Mouse (Mus musculus): ENCODE measurements around the gene Cenpf. TPM values are rescaled to one million over a fixed set of nuclear protein-coding genes. Genes with fewer than 3 reads are reported as not detected.
A peak's percentile ranks its signal among the peaks of the same experiment; 100 is the strongest.
"Not testable (repeated sequence)": the region's sequence is repeated elsewhere in the genome, so short reads cannot be mapped to it uniquely, and the experiment has no call there.

The Cenpf gene
- polyA plus RNA-seq, 1 experiment from 2014 or later, result 63.9 TPM

- not testable (repeated sequence) for H3K36me3 ChIP-seq (ENCODE audit: control insufficient read depth, insufficient read depth, low read length); H3K27ac ChIP-seq (replicated peaks in 1 of 2; ENCODE audit: control insufficient read depth in 1 of 2, insufficient read depth in 1 of 2, low read depth in 2 of 2, low read length in 2 of 2); ATAC-seq (ENCODE audit: insufficient number of reproducible peaks, insufficient read depth, low FRiP score, low read depth); H3K27me3 ChIP-seq (ENCODE audit: control insufficient read depth, insufficient read depth, low read length); H3K4me3 ChIP-seq (ENCODE audit: control insufficient read depth in 1 of 2, insufficient read depth in 1 of 2, low read depth in 1 of 2, low read length in 2 of 2); H3K9me3 ChIP-seq (ENCODE audit: control insufficient read depth, low read length); H3K4me2 ChIP-seq (ENCODE audit: low read length); H3K9ac ChIP-seq (ENCODE audit: low read length)
- H3K4me1 ChIP-seq (ENCODE audit: control insufficient read depth in 2 of 2, insufficient read depth in 2 of 2, low read length in 2 of 2), result peaks cover 3 to 21% of the 10 kb centered on the region in 2 experiments
- 59% methylated on average over 3 of the region's 3 CpGs for WGBS
These were observed 4.6 kb upstream of the Cenpf start for GRCm38 (mm10) chr1:189692442-189692841.

GRCm38 (mm10) chr1:189689050-189689833 lies 1.4 kb upstream of the Cenpf start:
- 27% methylated on average over 4 of the region's 4 CpGs for WGBS
- Histone ChIP-seq H3K27me3 (ENCODE audit: control insufficient read depth, insufficient read depth, low read length) (no peaks in the 10 kb centered on the region), H3K36me3 (ENCODE audit: control insufficient read depth, insufficient read depth, low read length) (peaks cover 11% of the 10 kb centered on the region), H3K9ac (ENCODE audit: low read length) (peak overlapping the region; percentile 77), H3K27ac (replicated peaks in 1 of 2; ENCODE audit: control insufficient read depth in 1 of 2, insufficient read depth in 1 of 2, low read depth in 2 of 2, low read length in 2 of 2) (peak overlapping the region; percentile 40 to 72; a peak in 3 of 4 replicates), H3K4me1 (ENCODE audit: control insufficient read depth in 2 of 2, insufficient read depth in 2 of 2, low read length in 2 of 2) (peaks cover 4 to 34% of the 10 kb centered on the region in 2 experiments), H3K4me2 (ENCODE audit: low read length) (peak overlapping the region; percentile 78), H3K9me3 (ENCODE audit: control insufficient read depth, low read length) (no peaks in the 10 kb centered on the region), H3K4me3 (ENCODE audit: control insufficient read depth in 1 of 2, insufficient read depth in 1 of 2, low read depth in 1 of 2, low read length in 2 of 2) (peak overlapping the region; percentile 10 to 71; a peak in 3 of 4 replicates)
- ATAC-seq (ENCODE audit: insufficient number of reproducible peaks, insufficient read depth, low FRiP score, low read depth), result no peak

GRCm38 (mm10) chr1:189688388-189688750 lies 483 bp upstream of the Cenpf start:
- peaks cover 19% of the 10 kb centered on the region for H3K36me3 ChIP-seq (ENCODE audit: control insufficient read depth, insufficient read depth, low read length)
- H3K4me2 ChIP-seq (ENCODE audit: low read length), result peak overlapping the region; percentile 78
- peak overlapping the region; percentile 60 to 71 for H3K4me3 ChIP-seq (ENCODE audit: control insufficient read depth in 1 of 2, insufficient read depth in 1 of 2, low read depth in 1 of 2, low read length in 2 of 2)
- WGBS, result under 1% methylated on average over 15 of the region's 15 CpGs
- peak overlapping the region; percentile 77 for H3K9ac ChIP-seq (ENCODE audit: low read length)
- H3K27me3 ChIP-seq (ENCODE audit: control insufficient read depth, insufficient read depth, low read length), result no peaks in the 10 kb centered on the region
- no peaks in the 10 kb centered on the region for H3K9me3 ChIP-seq (ENCODE audit: control insufficient read depth, low read length)
- peaks cover 4 to 34% of the 10 kb centered on the region in 2 experiments for H3K4me1 ChIP-seq (ENCODE audit: control insufficient read depth in 2 of 2, insufficient read depth in 2 of 2, low read length in 2 of 2)
- H3K27ac ChIP-seq (replicated peaks in 1 of 2; ENCODE audit: control insufficient read depth in 1 of 2, insufficient read depth in 1 of 2, low read depth in 2 of 2, low read length in 2 of 2), result peak overlapping the region in 1 of 2 experiments; percentile 72; a peak in 2 of 4 replicates
- ATAC-seq (ENCODE audit: insufficient number of reproducible peaks, insufficient read depth, low FRiP score, low read depth), result peak; percentile 48

- Histone ChIP-seq H3K27me3 (ENCODE audit: control insufficient read depth, insufficient read depth, low read length) (no peaks in the 10 kb centered on the region), H3K9me3 (ENCODE audit: control insufficient read depth, low read length) (no peaks in the 10 kb centered on the region), H3K36me3 (ENCODE audit: control insufficient read depth, insufficient read depth, low read length) (peaks cover 42% of the 10 kb centered on the region), H3K9ac (ENCODE audit: low read length) (peak overlapping the region; percentile 54; the same call in 1 of the 2 replicates), H3K27ac (replicated peaks in 1 of 2; ENCODE audit: control insufficient read depth in 1 of 2, insufficient read depth in 1 of 2, low read depth in 2 of 2, low read length in 2 of 2) (no peak overlapping the region), H3K4me3 (ENCODE audit: control insufficient read depth in 1 of 2, insufficient read depth in 1 of 2, low read depth in 1 of 2, low read length in 2 of 2) (peak overlapping the region in 1 of 2 experiments; percentile 71; a peak in 2 of 4 replicates), H3K4me1 (ENCODE audit: control insufficient read depth in 2 of 2, insufficient read depth in 2 of 2, low read length in 2 of 2) (peaks cover 4 to 34% of the 10 kb centered on the region in 2 experiments), H3K4me2 (ENCODE audit: low read length) (peak overlapping the region; percentile 78)
- WGBS, result 67% methylated on average over 6 of the region's 6 CpGs
- ATAC-seq (ENCODE audit: insufficient number of reproducible peaks, insufficient read depth, low FRiP score, low read depth), result no peak
These were observed 1.9 kb downstream of the Cenpf start for GRCm38 (mm10) chr1:189686025-189686424.

- H3K9me3 ChIP-seq (ENCODE audit: control insufficient read depth, low read length), result no peaks in the 10 kb centered on the region
- no peak overlapping the region for H3K9ac ChIP-seq (ENCODE audit: low read length)
- no peak overlapping the region for H3K27ac ChIP-seq (replicated peaks in 1 of 2; ENCODE audit: control insufficient read depth in 1 of 2, insufficient read depth in 1 of 2, low read depth in 2 of 2, low read length in 2 of 2)
- 92% methylated on average over 9 of the region's 9 CpGs for WGBS
- H3K27me3 ChIP-seq (ENCODE audit: control insufficient read depth, insufficient read depth, low read length), result no peaks in the 10 kb centered on the region
- ATAC-seq (ENCODE audit: insufficient number of reproducible peaks, insufficient read depth, low FRiP score, low read depth), result no peak
- no peak overlapping the region for H3K4me3 ChIP-seq (ENCODE audit: control insufficient read depth in 1 of 2, insufficient read depth in 1 of 2, low read depth in 1 of 2, low read length in 2 of 2)
- peaks cover 53% of the 10 kb centered on the region for H3K36me3 ChIP-seq (ENCODE audit: control insufficient read depth, insufficient read depth, low read length)
- peaks cover 4 to 30% of the 10 kb centered on the region in 2 experiments for H3K4me1 ChIP-seq (ENCODE audit: control insufficient read depth in 2 of 2, insufficient read depth in 2 of 2, low read length in 2 of 2)
- H3K4me2 ChIP-seq (ENCODE audit: low read length), result no peak overlapping the region
These were observed 3.0 kb downstream of the Cenpf start for GRCm38 (mm10) chr1:189684786-189685415.

GRCm38 (mm10) chr1:189679555-189679954 lies 8.3 kb downstream of the Cenpf start:
- no peaks in the 10 kb centered on the region for H3K27me3 ChIP-seq (ENCODE audit: control insufficient read depth, insufficient read depth, low read length)
- no peak overlapping the region for H3K4me2 ChIP-seq (ENCODE audit: low read length)
- H3K36me3 ChIP-seq (ENCODE audit: control insufficient read depth, insufficient read depth, low read length), result peaks cover 95% of the 10 kb centered on the region
- ATAC-seq (ENCODE audit: insufficient number of reproducible peaks, insufficient read depth, low FRiP score, low read depth), result no peak
- no peaks in the 10 kb centered on the region for H3K9me3 ChIP-seq (ENCODE audit: control insufficient read depth, low read length)
- no peak overlapping the region for H3K9ac ChIP-seq (ENCODE audit: low read length)
- WGBS, result 90% methylated on average over 3 of the region's 3 CpGs
- H3K4me1 ChIP-seq (ENCODE audit: control insufficient read depth in 2 of 2, insufficient read depth in 2 of 2, low read length in 2 of 2), result no peaks in the 10 kb centered on the region
- no peak overlapping the region for H3K27ac ChIP-seq (replicated peaks in 1 of 2; ENCODE audit: control insufficient read depth in 1 of 2, insufficient read depth in 1 of 2, low read depth in 2 of 2, low read length in 2 of 2)
- H3K4me3 ChIP-seq (ENCODE audit: control insufficient read depth in 1 of 2, insufficient read depth in 1 of 2, low read depth in 1 of 2, low read length in 2 of 2), result no peak overlapping the region

- H3K36me3 ChIP-seq (ENCODE audit: control insufficient read depth, insufficient read depth, low read length), result peaks cover 92% of the 10 kb centered on the region
- WGBS, result 89% methylated on average over 4 of the region's 4 CpGs
- H3K9ac ChIP-seq (ENCODE audit: low read length), result no peak overlapping the region
- H3K4me3 ChIP-seq (ENCODE audit: control insufficient read depth in 1 of 2, insufficient read depth in 1 of 2, low read depth in 1 of 2, low read length in 2 of 2), result no peak overlapping the region
- H3K4me1 ChIP-seq (ENCODE audit: control insufficient read depth in 2 of 2, insufficient read depth in 2 of 2, low read length in 2 of 2), result no peaks in the 10 kb centered on the region
- H3K27ac ChIP-seq (replicated peaks in 1 of 2; ENCODE audit: control insufficient read depth in 1 of 2, insufficient read depth in 1 of 2, low read depth in 2 of 2, low read length in 2 of 2), result no peak overlapping the region
- ATAC-seq (ENCODE audit: insufficient number of reproducible peaks, insufficient read depth, low FRiP score, low read depth), result no peak
- H3K9me3 ChIP-seq (ENCODE audit: control insufficient read depth, low read length), result no peaks in the 10 kb centered on the region
- H3K27me3 ChIP-seq (ENCODE audit: control insufficient read depth, insufficient read depth, low read length), result no peaks in the 10 kb centered on the region
- no peak overlapping the region for H3K4me2 ChIP-seq (ENCODE audit: low read length)
These were observed 11.9 kb downstream of the Cenpf start for GRCm38 (mm10) chr1:189675953-189676352.
